Mouse (Mus musculus) naive thymus-derived CD4-positive, alpha-beta T cell, adult 2 months (primary cell): ENCODE data around the gene Vps45.
A peak's percentile ranks its signal among the peaks of the same experiment; 100 is the strongest.
"Not testable (repeated sequence)": the region's sequence is repeated elsewhere in the genome, so short reads cannot be mapped to it uniquely, and the experiment has no call there.

ENCODE experiments used
- DNase-seq: peaks from one replicate; pipeline ENCODE4 v3.0.0-alpha.2; 2011; ENCODE audit warnings: low read depth

Gene Vps45

GRCm38 (mm10) chr3:96078711-96079110, 20.4 kb upstream of the Vps45 start:
- DNase-seq: no peak

GRCm38 (mm10) chr3:96078066-96078465, 19.8 kb upstream of the Vps45 start:
- no peak for DNase-seq

- DNase-seq: no peak
Observed at GRCm38 (mm10) chr3:96072921-96073486, 14.7 kb upstream of the Vps45 start.

GRCm38 (mm10) chr3:96070241-96070640, 12.0 kb upstream of the Vps45 start:
- DNase-seq: no peak

- DNase-seq: no peak
Observed at GRCm38 (mm10) chr3:96069542-96069941, 11.3 kb upstream of the Vps45 start.

GRCm38 (mm10) chr3:96069046-96069445, 10.8 kb upstream of the Vps45 start:
- DNase-seq: no peak

- DNase-seq: no peak
Observed at GRCm38 (mm10) chr3:96066741-96067140, 8.5 kb upstream of the Vps45 start.

GRCm38 (mm10) chr3:96065754-96066375, 7.6 kb upstream of the Vps45 start:
- peak; percentile 72 for DNase-seq

GRCm38 (mm10) chr3:96065147-96065546, 6.9 kb upstream of the Vps45 start:
- no peak for DNase-seq

GRCm38 (mm10) chr3:96064217-96064616, 6.0 kb upstream of the Vps45 start:
- DNase-seq: no peak

GRCm38 (mm10) chr3:96063299-96063698, 5.0 kb upstream of the Vps45 start:
- no peak for DNase-seq

GRCm38 (mm10) chr3:96060146-96060545, 1.9 kb upstream of the Vps45 start:
- no peak for DNase-seq

GRCm38 (mm10) chr3:96057747-96058204, 490 bp downstream of the Vps45 start:
- peak; percentile 82 for DNase-seq

- DNase-seq: no peak
Observed at GRCm38 (mm10) chr3:96056031-96056430, 2.2 kb downstream of the Vps45 start.

GRCm38 (mm10) chr3:96055294-96055693, 3.0 kb downstream of the Vps45 start:
- no peak for DNase-seq

GRCm38 (mm10) chr3:96051839-96052238, 6.4 kb downstream of the Vps45 start:
- DNase-seq: peak; percentile 81

- DNase-seq: no peak
Observed at GRCm38 (mm10) chr3:96051186-96051585, 7.1 kb downstream of the Vps45 start.

- no peak for DNase-seq
Observed at GRCm38 (mm10) chr3:96050779-96051178, 7.5 kb downstream of the Vps45 start.

- DNase-seq: not testable (repeated sequence)
Observed at GRCm38 (mm10) chr3:96044559-96044958, 13.7 kb downstream of the Vps45 start.

GRCm38 (mm10) chr3:96043104-96043503, 15.2 kb downstream of the Vps45 start:
- DNase-seq: no peak

- DNase-seq: no peak
Observed at GRCm38 (mm10) chr3:96041079-96041478, 17.2 kb downstream of the Vps45 start.

GRCm38 (mm10) chr3:96040663-96041006, 17.6 kb downstream of the Vps45 start:
- DNase-seq: peak; percentile 72

GRCm38 (mm10) chr3:96039857-96040662, 18.2 kb downstream of the Vps45 start:
- DNase-seq: no peak
